Mouse (Mus musculus): ENCODE measurements around the gene Bmp7. TPM values are rescaled to one million over a fixed set of nuclear protein-coding genes. Genes with fewer than 3 reads are reported as not detected.

Gene Bmp7
- total and polyA plus RNA-seq, 3 experiments, result 0.05 TPM; not detected in 2

GRCm38 (mm10) chr2:172857048-172857447, 83.1 kb downstream of the Bmp7 start:
- Histone ChIP-seq H3K9me3 (replicated peaks) (peaks cover 96% of the 10 kb centered on the region), H3K4me3 (ENCODE audit: low read depth, low read length) (no peak overlapping the region), H3K36me3 (replicated peaks) (no peaks in the 10 kb centered on the region), H3K27me3 (ENCODE audit: insufficient read depth, low read length) (no peaks in the 10 kb centered on the region), H3K4me1 (ENCODE audit: insufficient read depth, low read depth, low read length) (no peaks in the 10 kb centered on the region)
- DNase-seq (ENCODE audit: low spot score), result no peak
- TF ChIP-seq TAL1 (conservative IDR thresholded peaks at IDR 0.05; ENCODE audit: low read depth, low read length) (no peak), GATA1 (IDR thresholded peaks at IDR 0.05; ENCODE audit: borderline replicate concordance, low read length) (no peak), POLR2AphosphoS5 (IDR thresholded peaks at IDR 0.05; ENCODE audit: insufficient replicate concordance, low read depth, low read length) (no peak), CTCF (IDR thresholded peaks at IDR 0.05; ENCODE audit: low read depth, low read length) (no peak), GATA2 (IDR thresholded peaks at IDR 0.05; ENCODE audit: borderline replicate concordance, low read depth, low read length) (no peak)
- ATAC-seq (ENCODE audit: extremely low read depth, insufficient number of reproducible peaks, low FRiP score, poor library complexity, severe bottlenecking), result no peak

- Histone ChIP-seq H3K36me3 (replicated peaks) (no peaks in the 10 kb centered on the region), H3K4me3 (ENCODE audit: low read depth, low read length) (no peak overlapping the region), H3K27me3 (ENCODE audit: insufficient read depth, low read length) (no peaks in the 10 kb centered on the region), H3K9me3 (replicated peaks) (peaks cover 96% of the 10 kb centered on the region), H3K4me1 (ENCODE audit: insufficient read depth, low read depth, low read length) (no peaks in the 10 kb centered on the region)
- ATAC-seq (ENCODE audit: extremely low read depth, insufficient number of reproducible peaks, low FRiP score, poor library complexity, severe bottlenecking) (no peak), DNase-seq (ENCODE audit: low spot score) (no peak)
- TF ChIP-seq CTCF (IDR thresholded peaks at IDR 0.05; ENCODE audit: low read depth, low read length) (no peak), GATA2 (IDR thresholded peaks at IDR 0.05; ENCODE audit: borderline replicate concordance, low read depth, low read length) (no peak), POLR2AphosphoS5 (IDR thresholded peaks at IDR 0.05; ENCODE audit: insufficient replicate concordance, low read depth, low read length) (no peak), TAL1 (conservative IDR thresholded peaks at IDR 0.05; ENCODE audit: low read depth, low read length) (no peak), GATA1 (IDR thresholded peaks at IDR 0.05; ENCODE audit: borderline replicate concordance, low read length) (no peak)
These were observed 83.6 kb downstream of the Bmp7 start for GRCm38 (mm10) chr2:172856549-172856948.

- ATAC-seq (ENCODE audit: extremely low read depth, insufficient number of reproducible peaks, low FRiP score, poor library complexity, severe bottlenecking) (no peak), DNase-seq (ENCODE audit: low spot score) (no peak)
- Histone ChIP-seq H3K9me3 (replicated peaks) (peaks cover 98% of the 10 kb centered on the region), H3K4me1 (ENCODE audit: insufficient read depth, low read depth, low read length) (no peaks in the 10 kb centered on the region), H3K36me3 (replicated peaks) (no peaks in the 10 kb centered on the region), H3K27me3 (ENCODE audit: insufficient read depth, low read length) (no peaks in the 10 kb centered on the region), H3K4me3 (ENCODE audit: low read depth, low read length) (no peak overlapping the region)
- TF ChIP-seq POLR2AphosphoS5 (IDR thresholded peaks at IDR 0.05; ENCODE audit: insufficient replicate concordance, low read depth, low read length) (no peak), GATA2 (IDR thresholded peaks at IDR 0.05; ENCODE audit: borderline replicate concordance, low read depth, low read length) (no peak), GATA1 (IDR thresholded peaks at IDR 0.05; ENCODE audit: borderline replicate concordance, low read length) (no peak), TAL1 (conservative IDR thresholded peaks at IDR 0.05; ENCODE audit: low read depth, low read length) (no peak), CTCF (IDR thresholded peaks at IDR 0.05; ENCODE audit: low read depth, low read length) (no peak)
These were observed 86.0 kb downstream of the Bmp7 start for GRCm38 (mm10) chr2:172854136-172854535.

- TF ChIP-seq GATA2 (IDR thresholded peaks at IDR 0.05; ENCODE audit: borderline replicate concordance, low read depth, low read length), result no peak
- TF ChIP-seq POLR2AphosphoS5 (IDR thresholded peaks at IDR 0.05; ENCODE audit: insufficient replicate concordance, low read depth, low read length), result no peak
- TF ChIP-seq GATA1 (IDR thresholded peaks at IDR 0.05; ENCODE audit: borderline replicate concordance, low read length), result no peak
- TF ChIP-seq CTCF (IDR thresholded peaks at IDR 0.05; ENCODE audit: low read depth, low read length), result no peak
- no peak for TF ChIP-seq TAL1 (conservative IDR thresholded peaks at IDR 0.05; ENCODE audit: low read depth, low read length)
- H3K4me3 ChIP-seq (ENCODE audit: low read depth, low read length), result peak overlapping the region; percentile 30; the same call in 1 of the 2 replicates
- ATAC-seq (ENCODE audit: extremely low read depth, insufficient number of reproducible peaks, low FRiP score, poor library complexity, severe bottlenecking) (no peak), DNase-seq (ENCODE audit: low spot score) (no peak)
- no peaks in the 10 kb centered on the region for H3K4me1 ChIP-seq (ENCODE audit: insufficient read depth, low read depth, low read length)
- peaks cover 96% of the 10 kb centered on the region for H3K9me3 ChIP-seq (replicated peaks)
- no peaks in the 10 kb centered on the region for H3K27me3 ChIP-seq (ENCODE audit: insufficient read depth, low read length)
- H3K36me3 ChIP-seq (replicated peaks), result no peaks in the 10 kb centered on the region
These were observed 88.3 kb downstream of the Bmp7 start for GRCm38 (mm10) chr2:172851773-172852172.

GRCm38 (mm10) chr2:172848193-172848592, 91.9 kb downstream of the Bmp7 start:
- ATAC-seq (ENCODE audit: extremely low read depth, insufficient number of reproducible peaks, low FRiP score, poor library complexity, severe bottlenecking) (no peak; the same call in 1 of the 2 replicates), DNase-seq (ENCODE audit: low spot score) (no peak)
- no peak for TF ChIP-seq GATA1 (IDR thresholded peaks at IDR 0.05; ENCODE audit: borderline replicate concordance, low read length)
- no peak for TF ChIP-seq CTCF (IDR thresholded peaks at IDR 0.05; ENCODE audit: low read depth, low read length)
- no peak for TF ChIP-seq POLR2AphosphoS5 (IDR thresholded peaks at IDR 0.05; ENCODE audit: insufficient replicate concordance, low read depth, low read length)
- no peak for TF ChIP-seq TAL1 (conservative IDR thresholded peaks at IDR 0.05; ENCODE audit: low read depth, low read length)
- TF ChIP-seq GATA2 (IDR thresholded peaks at IDR 0.05; ENCODE audit: borderline replicate concordance, low read depth, low read length), result no peak
- Histone ChIP-seq H3K27me3 (ENCODE audit: insufficient read depth, low read length) (no peaks in the 10 kb centered on the region), H3K4me1 (ENCODE audit: insufficient read depth, low read depth, low read length) (no peaks in the 10 kb centered on the region), H3K9me3 (replicated peaks) (peaks cover 96% of the 10 kb centered on the region), H3K36me3 (replicated peaks) (no peaks in the 10 kb centered on the region), H3K4me3 (ENCODE audit: low read depth, low read length) (no peak overlapping the region)

GRCm38 (mm10) chr2:172846311-172846575, 93.9 kb downstream of the Bmp7 start:
- H3K36me3 ChIP-seq (replicated peaks), result no peaks in the 10 kb centered on the region
- no peak for TF ChIP-seq GATA2 (IDR thresholded peaks at IDR 0.05; ENCODE audit: borderline replicate concordance, low read depth, low read length)
- no peak for TF ChIP-seq TAL1 (conservative IDR thresholded peaks at IDR 0.05; ENCODE audit: low read depth, low read length)
- no peak for TF ChIP-seq POLR2AphosphoS5 (IDR thresholded peaks at IDR 0.05; ENCODE audit: insufficient replicate concordance, low read depth, low read length)
- no peak for TF ChIP-seq CTCF (IDR thresholded peaks at IDR 0.05; ENCODE audit: low read depth, low read length)
- TF ChIP-seq GATA1 (IDR thresholded peaks at IDR 0.05; ENCODE audit: borderline replicate concordance, low read length), result no peak
- no peaks in the 10 kb centered on the region for H3K4me1 ChIP-seq (ENCODE audit: insufficient read depth, low read depth, low read length)
- H3K9me3 ChIP-seq (replicated peaks), result peaks cover 96% of the 10 kb centered on the region
- H3K4me3 ChIP-seq (ENCODE audit: low read depth, low read length), result no peak overlapping the region
- ATAC-seq (ENCODE audit: extremely low read depth, insufficient number of reproducible peaks, low FRiP score, poor library complexity, severe bottlenecking) (no peak), DNase-seq (ENCODE audit: low spot score) (no peak)
- H3K27me3 ChIP-seq (ENCODE audit: insufficient read depth, low read length), result no peaks in the 10 kb centered on the region

Data from G1E (cell line).